ENCODE assay signal across 35 mouse cellular contexts in the genomic region with DNA sequence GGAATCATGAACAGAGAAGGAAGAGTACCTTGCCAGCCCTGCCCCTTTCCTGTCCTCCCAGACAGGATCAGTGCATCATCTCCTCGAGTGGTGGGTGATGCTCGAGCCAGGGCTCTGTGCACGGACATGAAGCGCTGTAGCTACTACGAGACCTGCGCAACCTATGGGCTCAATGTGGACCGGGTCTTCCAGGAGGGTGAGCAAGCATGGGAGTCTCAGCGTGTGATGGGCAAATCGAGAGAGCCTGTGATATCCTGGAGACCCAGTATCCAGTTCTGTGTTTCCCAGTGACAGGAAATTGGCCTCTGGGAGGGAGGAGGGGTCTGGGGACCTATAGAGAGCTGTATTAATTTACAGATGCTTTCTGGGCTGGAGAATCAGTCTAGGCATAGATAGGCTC. TPM values are rescaled to one million over a fixed set of nuclear protein-coding genes. Genes with fewer than 3 reads are reported as not detected.
"Had no signal": no experiment of that assay in that cellular context is flagged by ENCODE, and none has a peak within 500 bp of the region (broad histone marks: within the 10 kb centered on the region; RNA-seq: fewer than 3 reads in every experiment).

No protein-coding gene starts in this region.

- H3K9ac ChIP-seq: limb, embryonic 12.5 days; limb, embryonic 13.5 days; limb, embryonic 15.5 days; liver, embryonic 12.5 days; liver, embryonic 13.5 days; liver, embryonic 14.5 days; liver, embryonic 15.5 days; liver, postnatal 0 days; lung, embryonic 14.5 days; lung, embryonic 15.5 days; midbrain, embryonic 12.5 days; midbrain, embryonic 13.5 days; midbrain, embryonic 15.5 days; neural tube, embryonic 12.5 days; neural tube, embryonic 13.5 days had no signal

- H3K4me2 ChIP-seq: limb, embryonic 12.5 days; limb, embryonic 13.5 days; limb, embryonic 15.5 days; liver, embryonic 11.5 days; liver, embryonic 12.5 days; liver, embryonic 13.5 days; liver, embryonic 15.5 days; lung, embryonic 14.5 days; lung, embryonic 15.5 days; midbrain, embryonic 12.5 days; midbrain, embryonic 13.5 days; midbrain, embryonic 15.5 days; neural tube, embryonic 12.5 days; neural tube, embryonic 13.5 days had no signal

- ATAC-seq: liver, embryonic 12.5 days; liver, postnatal 0 days; lung, postnatal 0 days; midbrain, embryonic 13.5 days; midbrain, embryonic 15.5 days; midbrain, embryonic 16.5 days had no signal

- H3K4me3 ChIP-seq: limb, embryonic 10.5 days; limb, embryonic 12.5 days; limb, embryonic 13.5 days; limb, embryonic 15.5 days; liver, embryonic 12.5 days; liver, embryonic 13.5 days; liver, embryonic 15.5 days; lung, embryonic 15.5 days; megakaryocyte, embryonic 14.5 days; midbrain, embryonic 10.5 days; midbrain, embryonic 12.5 days; midbrain, embryonic 13.5 days; midbrain, embryonic 15.5 days; myocyte; neural tube, embryonic 12.5 days; neural tube, embryonic 13.5 days had no signal

- H3K27me3 ChIP-seq: megakaryocyte, embryonic 14.5 days had no signal

- H3K27ac ChIP-seq: limb, embryonic 10.5 days; limb, embryonic 12.5 days; limb, embryonic 13.5 days; limb, embryonic 15.5 days; liver, embryonic 12.5 days; liver, embryonic 13.5 days; liver, embryonic 14.5 days; liver, embryonic 15.5 days; lung, embryonic 15.5 days; macrophage; midbrain, embryonic 10.5 days; midbrain, embryonic 12.5 days; midbrain, embryonic 13.5 days; midbrain, embryonic 15.5 days; neural tube, embryonic 12.5 days; neural tube, embryonic 13.5 days had no signal

- H3K9me3 ChIP-seq: limb, embryonic 10.5 days; limb, embryonic 12.5 days; limb, embryonic 13.5 days; limb, embryonic 15.5 days; liver, embryonic 12.5 days; liver, embryonic 13.5 days; liver, embryonic 15.5 days; lung, embryonic 15.5 days; midbrain, embryonic 10.5 days; midbrain, embryonic 12.5 days; midbrain, embryonic 13.5 days; midbrain, embryonic 15.5 days; neural tube, embryonic 12.5 days; neural tube, embryonic 13.5 days had no signal

- H3K36me3 ChIP-seq: limb, embryonic 10.5 days; limb, embryonic 12.5 days; limb, embryonic 13.5 days; limb, embryonic 15.5 days; liver, embryonic 12.5 days; liver, embryonic 13.5 days; liver, embryonic 15.5 days; lung, embryonic 15.5 days; midbrain, embryonic 10.5 days; neural tube, embryonic 12.5 days had no signal

- DNase-seq: left cerebral cortex, postnatal 4 days; liver; liver, embryonic 13.5 days; liver, postnatal 0 days; lung, adult 18-20 months; lung, adult 2 months; lung, embryonic 14.5 days; lung, postnatal 10 days; lung, postnatal 14 days; lung, postnatal 36 days; lung, postnatal 4 days; midbrain, embryonic 14.5 days had no signal

RNA-seq across cellular contexts. Expression of gene Agap2, which starts 10.0 kb away (rescaled TPM):
- polyA plus RNA-seq: limb, embryonic 12.5 days had no signal

RNA-seq across cellular contexts. Expression of gene March9, which starts 25.1 kb away (rescaled TPM):
- total RNA-seq: megakaryocyte-erythroid progenitor cell, adult 5-6 weeks; monocyte, adult 5-6 weeks had no signal
- polyA plus RNA-seq: liver, embryonic 16.5 days had no signal
